Mouse (Mus musculus) cerebellum, postnatal 36 days (tissue): ENCODE data around the gene Rexo2.
"Not testable (repeated sequence)": the region's sequence is repeated elsewhere in the genome, so short reads cannot be mapped to it uniquely, and the experiment has no call there.

Experiments
- DNase-seq, 2 experiments: peaks; one replicate each; pipeline ENCODE4 v3.0.0; 2021 to 2022; ENCODE audit warnings: mixed read lengths in 2 of 2

Rexo2 gene

DNA sequence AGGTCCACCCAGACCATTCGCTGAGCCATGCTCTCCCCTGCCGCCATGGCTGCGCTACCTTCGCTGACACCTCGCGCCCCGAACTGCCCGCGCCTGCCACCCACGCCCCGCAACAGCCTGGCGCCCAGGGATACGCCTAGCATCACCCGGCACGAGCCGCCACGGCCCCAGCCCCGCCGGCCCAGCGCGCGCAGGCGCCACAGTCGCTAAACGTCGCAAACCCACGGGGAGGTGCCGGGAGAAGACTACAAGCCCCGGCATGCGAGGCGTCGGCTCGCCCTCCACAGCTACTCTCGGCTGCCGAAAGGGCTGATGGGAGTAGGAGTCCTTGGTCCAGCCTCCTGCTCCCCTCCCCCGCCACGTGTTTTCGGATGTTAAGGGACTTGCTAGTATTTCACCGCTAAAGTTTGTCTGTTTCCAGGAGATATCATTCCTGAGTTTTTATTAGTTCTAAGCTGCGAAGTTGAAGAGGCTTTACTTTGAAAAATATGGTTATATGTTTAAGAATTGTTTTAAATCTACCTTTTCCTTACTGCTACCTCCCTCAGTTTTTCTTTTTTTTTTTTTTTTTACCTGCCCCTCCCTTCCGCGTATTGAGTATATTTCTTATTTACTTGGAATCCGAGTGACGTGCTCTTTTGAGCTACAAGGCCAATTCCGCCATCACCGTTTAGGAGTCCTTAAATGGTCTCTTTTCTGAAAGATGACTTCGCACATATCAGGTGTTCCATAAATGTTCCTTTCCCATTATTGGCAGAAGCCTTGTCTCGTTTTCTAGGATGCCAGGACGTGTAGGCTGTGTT, at the start of gene Rexo2:
Gene Rexo2 (minus strand): TSS at position 213 of the 803 bp plus-strand sequence.
- peak; percentile 93 to 94 for DNase-seq

- DNase-seq: no peak
These were observed 46.1 kb upstream of the Rexo2 start for GRCm38 (mm10) chr9:48526520-48526919.

- DNase-seq: no peak
These were observed 45.1 kb upstream of the Rexo2 start for GRCm38 (mm10) chr9:48525566-48525965.

- not testable (repeated sequence) for DNase-seq
These were observed 40.0 kb upstream of the Rexo2 start for GRCm38 (mm10) chr9:48520405-48520804.

DNA sequence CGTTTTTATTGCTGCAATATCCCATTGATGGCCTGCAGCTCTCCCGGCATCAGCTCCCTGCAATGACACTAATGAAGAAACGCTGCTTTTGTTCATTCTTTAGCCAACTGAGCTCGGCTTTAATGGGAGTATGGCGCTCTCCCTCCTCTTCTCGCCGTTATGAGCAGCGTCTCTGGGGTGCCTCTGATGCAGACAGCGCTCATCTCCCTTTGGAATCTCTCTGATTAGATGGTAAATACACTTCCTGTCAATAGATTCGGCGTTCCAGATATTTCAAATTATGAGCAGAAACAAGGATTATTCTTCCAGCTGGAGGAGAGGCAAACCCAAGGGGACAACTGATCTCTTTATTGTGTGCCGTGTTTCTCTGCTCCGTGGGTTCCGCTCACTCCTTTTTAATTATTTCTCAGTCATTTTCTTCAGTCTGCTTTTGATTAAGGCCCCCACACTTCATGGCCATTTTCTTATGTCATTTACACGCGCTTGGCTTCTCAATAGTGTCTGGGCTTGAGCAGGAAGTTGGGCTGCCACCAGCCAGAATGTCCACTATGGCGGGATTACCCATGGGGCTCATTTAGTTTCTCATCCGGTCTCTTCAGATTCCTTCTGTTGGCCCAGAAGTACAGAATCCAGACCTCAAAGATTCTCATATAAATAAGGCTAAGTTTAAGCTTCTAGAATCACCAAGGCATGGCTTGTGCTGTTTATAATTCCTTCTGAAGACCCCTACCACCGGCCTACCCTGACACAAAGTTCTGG, 37.1 kb upstream of the Rexo2 start:
- DNase-seq: no peak

- DNase-seq: no peak
These were observed 36.4 kb upstream of the Rexo2 start for GRCm38 (mm10) chr9:48516615-48517371.

- DNase-seq: no peak
These were observed 34.9 kb upstream of the Rexo2 start for GRCm38 (mm10) chr9:48515332-48515731.

- DNase-seq: no peak
These were observed 29.7 kb upstream of the Rexo2 start for GRCm38 (mm10) chr9:48510134-48510533.

GRCm38 (mm10) chr9:48504741-48505365, 24.4 kb upstream of the Rexo2 start:
- no peak for DNase-seq

- no peak for DNase-seq
These were observed 22.6 kb upstream of the Rexo2 start for GRCm38 (mm10) chr9:48503001-48503400.

DNA sequence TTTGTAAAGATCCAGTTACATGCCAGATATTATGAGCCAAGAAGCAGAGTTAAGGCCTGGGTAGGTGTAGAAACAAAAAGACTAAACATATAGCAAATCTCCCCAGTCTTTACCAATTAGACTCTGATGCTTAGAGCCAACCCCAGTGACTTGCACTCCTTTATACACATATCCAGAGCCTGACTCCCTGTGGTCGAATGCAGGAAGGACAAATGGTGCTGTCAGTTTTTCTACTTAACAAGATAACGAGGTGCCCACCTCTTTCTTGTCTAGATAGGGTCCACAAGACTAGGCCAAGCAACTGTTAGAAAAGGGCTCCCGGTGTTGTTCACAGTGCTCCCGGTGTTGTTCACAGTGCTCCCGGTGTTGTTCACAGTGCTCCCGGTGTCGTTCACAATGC, 20.8 kb upstream of the Rexo2 start:
- no peak for DNase-seq

GRCm38 (mm10) chr9:48495548-48495932, 15.1 kb upstream of the Rexo2 start:
- no peak for DNase-seq

DNA sequence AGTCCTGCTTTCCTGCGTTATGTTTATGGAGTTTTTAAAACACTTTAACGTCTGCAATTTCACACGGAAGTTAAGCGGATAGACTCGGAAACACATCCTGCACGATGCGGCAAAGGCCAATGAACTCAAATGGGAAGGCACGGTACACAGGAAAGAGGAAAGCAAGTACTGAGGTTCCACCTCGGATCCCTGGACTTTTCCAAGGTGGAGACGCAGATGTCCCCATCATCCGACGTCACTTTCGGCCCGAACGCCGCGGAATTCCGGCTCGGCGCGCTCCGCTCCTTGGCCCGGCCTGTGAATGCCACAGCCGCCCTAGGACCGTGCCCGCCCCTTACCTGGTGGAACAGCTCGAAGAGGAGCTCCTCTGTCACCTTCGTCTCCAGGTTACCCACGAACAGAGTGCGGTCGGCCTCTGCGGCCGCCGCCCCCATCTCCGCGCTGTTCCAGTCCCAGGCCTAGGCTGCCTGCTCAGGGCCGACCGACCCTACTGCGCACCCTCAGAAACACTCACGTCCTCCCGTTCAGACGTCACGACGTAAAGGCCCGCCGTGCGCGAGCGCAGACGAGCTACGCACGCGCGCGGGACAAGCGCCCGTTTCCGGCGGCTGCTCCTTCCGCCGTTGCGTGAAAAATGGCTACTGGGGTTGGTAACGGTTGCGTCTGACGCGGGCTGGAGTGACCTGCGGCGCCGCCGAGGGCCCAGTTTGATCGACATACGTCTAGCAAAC, 14.6 kb upstream of the Rexo2 start, which contains the start of the genes Rbm7 and Gm5617:
Gene Rbm7 (minus strand): TSS at position 483 of the 731 bp plus-strand sequence.
Gene Gm5617 (plus strand): TSS at position 626 of the 731 bp plus-strand sequence.
- DNase-seq: peak; percentile 94 to 96

DNA sequence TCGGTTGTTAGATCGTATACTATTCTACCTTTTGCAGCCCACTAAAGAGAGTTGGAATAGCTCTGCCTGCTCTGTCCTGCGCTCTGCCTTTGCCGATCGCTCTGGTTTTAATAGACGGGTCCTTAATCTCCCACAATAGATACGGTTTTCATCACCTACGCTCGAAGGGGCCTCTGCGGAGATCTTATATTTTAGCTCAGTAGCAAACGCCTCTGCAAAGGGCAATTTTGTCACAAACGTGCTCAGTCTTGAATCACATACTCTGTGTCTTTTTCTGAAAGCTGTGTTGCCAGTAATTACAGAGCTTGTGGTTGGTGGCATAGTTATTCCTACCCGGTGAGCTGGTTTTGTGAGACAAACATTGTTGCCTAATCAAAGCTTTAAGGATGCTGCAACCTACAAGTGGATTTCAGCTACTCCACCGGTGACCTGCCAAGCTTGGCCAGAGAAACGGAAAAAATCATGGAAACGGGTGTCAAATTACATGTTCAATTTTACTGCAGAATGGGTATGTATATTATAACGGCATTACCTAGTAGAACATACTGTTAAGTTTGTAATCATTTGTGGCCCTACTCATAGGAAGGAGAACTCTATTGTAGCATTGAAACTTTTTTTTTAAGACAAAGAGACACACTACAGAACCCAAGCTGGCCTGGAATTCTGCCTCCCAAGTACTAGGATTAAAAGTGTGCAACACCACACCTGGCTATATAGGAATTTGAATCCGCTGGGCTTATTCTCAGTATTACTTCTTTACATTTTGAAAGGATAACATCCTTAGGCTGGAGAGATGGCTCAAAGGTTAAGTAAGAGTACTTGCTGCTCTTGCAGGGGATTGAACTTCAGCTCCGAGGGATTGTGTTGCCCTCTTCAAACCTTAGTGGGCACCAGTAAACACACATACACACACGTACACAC, 1.1 kb upstream of the Rexo2 start:
- no peak for DNase-seq

DNA sequence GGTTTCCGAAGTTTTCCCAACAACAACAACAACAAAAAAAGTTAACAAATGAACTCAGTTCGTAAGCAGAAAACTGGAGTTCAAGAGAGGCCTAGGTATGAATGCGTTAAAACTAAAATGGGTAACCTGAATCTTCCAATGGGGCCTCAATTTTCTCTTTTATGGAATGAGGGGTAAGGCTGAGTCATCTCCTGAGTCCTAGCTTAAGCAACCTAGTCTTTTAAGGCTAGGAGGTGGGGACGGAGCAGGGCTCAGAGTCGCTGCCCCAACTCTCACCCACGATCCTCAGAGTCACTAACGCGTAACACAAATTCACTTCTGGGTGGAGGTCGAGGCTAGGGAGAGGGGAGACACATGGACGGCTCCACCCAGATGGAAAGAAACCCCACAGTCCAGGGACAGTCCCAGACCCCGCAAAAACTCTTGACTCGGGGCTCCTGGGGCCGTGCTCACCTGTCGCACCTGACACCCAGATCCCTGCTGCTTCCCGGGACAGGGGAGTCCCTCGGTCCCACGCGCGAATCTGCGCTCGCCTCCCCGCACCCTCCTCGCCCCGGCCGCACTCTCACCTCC, 499 bp downstream of the Rexo2 start:
- peak in 1 of 2 experiments; percentile 8 for DNase-seq

DNA sequence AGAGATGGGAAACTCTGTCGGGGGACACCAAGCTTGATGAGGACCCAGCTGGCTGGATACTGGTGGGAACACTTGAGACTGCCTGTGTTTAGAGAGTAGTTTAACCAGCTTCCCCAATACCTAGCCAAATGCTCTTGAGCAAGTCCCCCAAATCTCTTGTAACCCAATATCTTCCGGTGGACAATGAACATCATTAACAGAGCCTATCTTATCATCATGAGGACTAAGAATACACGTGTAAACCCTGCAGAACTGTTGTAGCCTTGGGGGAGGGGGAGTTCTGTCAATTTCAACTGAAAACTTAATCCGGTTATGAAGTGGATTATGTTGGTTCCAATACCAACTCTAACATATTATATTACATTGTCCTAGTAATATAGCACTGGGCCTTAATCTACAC, 1.6 kb downstream of the Rexo2 start:
- no peak for DNase-seq

DNA sequence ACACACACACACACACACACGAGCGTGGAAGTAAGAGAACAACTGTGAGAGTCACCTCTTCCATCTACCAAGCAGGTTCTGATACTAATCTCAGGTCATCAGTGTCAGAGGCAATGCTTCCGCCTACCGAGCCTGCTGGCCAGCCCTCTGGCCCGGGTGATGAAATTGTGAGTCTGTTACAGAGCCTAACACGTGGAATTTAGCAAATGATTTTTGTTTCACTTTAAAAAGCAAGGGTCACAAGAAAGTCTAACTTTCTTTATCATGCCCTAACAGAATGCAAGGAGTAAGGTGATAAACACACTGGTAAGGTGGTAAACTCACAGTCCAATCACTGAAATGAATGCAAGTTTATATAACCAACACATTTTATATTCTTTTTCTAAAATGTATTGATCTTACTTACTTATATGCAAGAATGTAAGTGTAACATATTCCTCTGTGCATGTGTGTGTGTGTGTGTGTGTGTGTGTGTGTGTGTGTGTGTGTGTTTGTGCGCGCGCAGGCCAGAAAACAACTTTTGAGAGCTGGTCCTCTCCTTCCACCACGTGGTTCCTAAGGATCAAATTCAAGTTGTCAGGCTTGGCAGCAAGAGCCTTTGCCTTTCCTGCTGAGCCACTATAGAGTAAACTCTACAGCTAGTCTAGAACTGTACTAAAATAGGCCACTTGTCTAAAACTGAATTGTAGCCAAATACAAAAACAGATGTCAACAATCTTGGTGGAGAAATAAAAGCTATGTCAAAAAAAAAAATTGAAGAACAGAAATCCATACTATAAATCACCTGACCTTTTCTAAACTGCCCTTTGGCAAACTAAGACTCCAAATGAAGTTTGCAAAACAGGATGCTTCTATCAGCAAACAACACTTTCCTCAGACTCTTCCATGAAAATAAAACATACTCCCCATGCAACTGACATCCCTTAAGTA, 3.9 kb downstream of the Rexo2 start:
- DNase-seq: no peak

GRCm38 (mm10) chr9:48474367-48474766, 6.1 kb downstream of the Rexo2 start:
- DNase-seq: no peak

DNA sequence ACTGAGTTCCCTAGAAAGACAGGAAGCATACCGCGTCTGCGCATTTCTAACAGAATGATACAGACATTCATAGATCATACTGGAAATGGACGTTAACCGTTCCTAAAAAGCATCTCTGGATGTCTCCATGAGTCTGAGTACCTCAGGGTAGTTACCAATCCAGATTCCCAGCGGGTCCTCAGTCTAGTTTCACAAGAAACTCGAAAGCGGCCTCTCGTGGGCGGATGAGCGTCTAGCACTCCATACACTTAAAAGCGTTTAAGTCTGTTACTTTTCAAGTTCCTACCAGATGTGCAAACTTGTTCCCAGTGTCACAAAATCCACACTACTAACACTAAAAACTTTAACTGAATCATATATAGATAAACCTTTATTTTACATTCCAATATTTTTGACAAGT, 7.3 kb downstream of the Rexo2 start:
- DNase-seq: no peak
